ENCODE assay signal across 17 mouse cellular contexts in the genomic region with DNA sequence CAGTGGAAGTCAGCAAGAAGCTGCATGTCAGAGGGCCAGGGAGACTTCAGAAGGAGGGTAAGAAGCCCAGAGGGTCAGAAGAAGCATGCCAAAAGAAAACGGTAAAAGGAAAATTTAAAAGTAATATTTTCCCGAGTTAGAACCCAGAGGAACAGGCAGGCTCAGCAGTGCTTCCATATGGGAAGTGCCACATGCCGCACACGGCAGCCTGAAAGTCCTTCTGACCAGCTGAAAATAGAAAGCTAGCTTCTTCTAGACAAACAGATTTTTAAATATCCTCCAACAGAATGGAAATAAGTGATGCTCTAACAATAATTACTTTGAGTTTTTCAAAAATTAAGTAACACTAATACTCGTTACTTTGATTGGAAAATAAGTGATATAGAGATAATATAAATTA.
"Had no signal": no experiment of that assay in that cellular context is flagged by ENCODE, and none has a peak within 500 bp of the region (broad histone marks: within the 10 kb centered on the region; RNA-seq: fewer than 3 reads in every experiment).

No protein-coding gene starts in this region.

- H3K4me3 ChIP-seq: lung, embryonic 15.5 days; megakaryocyte, embryonic 14.5 days; midbrain, embryonic 13.5 days; midbrain, embryonic 15.5 days; neural tube, embryonic 12.5 days had no signal

- H3K4me1 ChIP-seq: lung, embryonic 15.5 days; midbrain, embryonic 13.5 days; midbrain, embryonic 15.5 days; neural tube, embryonic 12.5 days had no signal

- H3K9me3 ChIP-seq: lung, embryonic 15.5 days; megakaryocyte, embryonic 14.5 days; midbrain, embryonic 13.5 days; midbrain, embryonic 15.5 days; neural tube, embryonic 12.5 days had no signal

- H3K27ac ChIP-seq: lung, embryonic 15.5 days; macrophage; midbrain, embryonic 13.5 days; midbrain, embryonic 15.5 days; neural tube, embryonic 12.5 days had no signal

- ATAC-seq: liver, postnatal 0 days; lung, postnatal 0 days; midbrain, embryonic 13.5 days; midbrain, embryonic 15.5 days had no signal

- H3K27me3 ChIP-seq: lung, embryonic 15.5 days; megakaryocyte, embryonic 14.5 days; midbrain, embryonic 13.5 days; midbrain, embryonic 15.5 days; neural tube, embryonic 12.5 days had no signal

- DNase-seq: liver, postnatal 0 days; lung, adult 2 months; lung, postnatal 14 days; lung, postnatal 36 days; right cerebral cortex, postnatal 14 days; right cerebral cortex, postnatal 4 days; spleen, adult 18-20 months; thymus, adult 18-20 months; thymus, postnatal 14 days; thymus, postnatal 36 days had no signal
